ENCODE assay signal across 9 mouse cellular contexts in genomic region chr2:72978473-72978872, GRCm38 (mm10). TPM values are rescaled to one million over a fixed set of nuclear protein-coding genes. Genes with fewer than 3 reads are reported as not detected.
DNase-seq lines count a peak whose midpoint lies in the region; ATAC-seq and TF ChIP-seq lines count a peak whose summit lies in the region.
"Had no signal": no experiment of that assay in that cellular context is flagged by ENCODE, and none has a peak within 500 bp of the region (broad histone marks: within the 10 kb centered on the region; RNA-seq: fewer than 3 reads in every experiment).

No protein-coding gene starts in this region.

- no peaks in the 10 kb centered on the region for H3K9me3 ChIP-seq in heart, postnatal 0 days (replicated peaks; ENCODE audit: control insufficient read depth, low read length)
- no peaks in the 10 kb centered on the region for H3K9me3 ChIP-seq in limb, embryonic 15.5 days
- no peaks in the 10 kb centered on the region for H3K9me3 ChIP-seq in neural tube, embryonic 13.5 days

- peaks cover 2% of the 10 kb centered on the region; the same call in 1 of the 2 replicates for H3K4me1 ChIP-seq in cerebellum, adult 2 months (ENCODE audit: control insufficient read depth, insufficient read depth, low read length)
- H3K4me1 ChIP-seq in heart, postnatal 0 days (ENCODE audit: control insufficient read depth, insufficient read depth) = peaks cover 23% of the 10 kb centered on the region
- H3K4me1 ChIP-seq in limb, embryonic 15.5 days = peaks cover 12% of the 10 kb centered on the region
- H3K4me1 ChIP-seq in neural tube, embryonic 13.5 days (replicated peaks) = peaks cover 40% of the 10 kb centered on the region

- under 1% methylated on average over 38 of the region's 38 CpGs for WGBS in cerebellum, adult 2 months
- WGBS in heart, postnatal 0 days = under 1% methylated on average over 33 of the region's 38 CpGs
- under 1% methylated on average over 23 of the region's 38 CpGs for WGBS in limb, embryonic 15.5 days
- under 1% methylated on average over 38 of the region's 38 CpGs for WGBS in neural tube, embryonic 13.5 days

- TF ChIP-seq EP300 in heart, postnatal 0 days (IDR thresholded peaks at IDR 0.05; ENCODE audit: low read depth) = no peak

- H3K9ac ChIP-seq in heart, postnatal 0 days (replicated peaks; ENCODE audit: low read depth, low read length) = peak overlapping the region; percentile 99
- peak overlapping the region; percentile 100 for H3K9ac ChIP-seq in limb, embryonic 15.5 days
- peak overlapping the region; percentile 100 for H3K9ac ChIP-seq in neural tube, embryonic 13.5 days

- H3K27ac ChIP-seq in cerebellum, adult 2 months (ENCODE audit: insufficient read depth, low read length) = peak overlapping the region; percentile 77; the same call in 1 of the 2 replicates
- peak overlapping the region; percentile 100 for H3K27ac ChIP-seq in heart, postnatal 0 days (ENCODE audit: low read depth)
- H3K27ac ChIP-seq in limb, embryonic 15.5 days = peak overlapping the region; percentile 100
- H3K27ac ChIP-seq in neural tube, embryonic 13.5 days (replicated peaks) = peak overlapping the region; percentile 100

- no peaks in the 10 kb centered on the region for H3K27me3 ChIP-seq in cerebellum, adult 2 months (ENCODE audit: control insufficient read depth, insufficient read depth, low read length)
- H3K27me3 ChIP-seq in heart, postnatal 0 days (ENCODE audit: control insufficient read depth, insufficient read depth, low read length) = no peaks in the 10 kb centered on the region
- H3K27me3 ChIP-seq in limb, embryonic 15.5 days = no peaks in the 10 kb centered on the region
- no peaks in the 10 kb centered on the region for H3K27me3 ChIP-seq in neural tube, embryonic 13.5 days

- no peak for TF ChIP-seq POLR2A in cerebellum, adult 2 months (IDR thresholded peaks at IDR 0.05; ENCODE audit: borderline replicate concordance, insufficient read depth, low read length)

- peak overlapping the region; percentile 87 for H3K4me3 ChIP-seq in cerebellum, adult 2 months (replicated peaks; ENCODE audit: insufficient read depth, low read depth, low read length)
- H3K4me3 ChIP-seq in heart, postnatal 0 days (ENCODE audit: low read depth, low read length) = peak overlapping the region; percentile 95
- peak overlapping the region; percentile 98 for H3K4me3 ChIP-seq in limb, embryonic 15.5 days
- H3K4me3 ChIP-seq in neural tube, embryonic 13.5 days = peak overlapping the region; percentile 100

- no peak for DNase-seq in cerebellum, adult 2 months
- no peak for DNase-seq in cerebellum, adult 8-10 months
- peak; percentile 89 for DNase-seq in CD4-positive, CD25-positive, alpha-beta regulatory T cell, adult 2 months (ENCODE audit: low read depth, low spot score)
- DNase-seq in embryo, embryonic 10 days (ENCODE audit: low spot score) = peak; percentile 78
- DNase-seq in heart, postnatal 0 days (ENCODE audit: low spot score) = peak; percentile 82

- 0 out of 2 replicates have a peak, but pooled peaks cover 8% of the 10 kb centered on the region for H3K36me3 ChIP-seq in heart, postnatal 0 days (replicated peaks; ENCODE audit: control insufficient read depth, insufficient read depth, low read length)
- no peaks in the 10 kb centered on the region for H3K36me3 ChIP-seq in limb, embryonic 15.5 days
- 0 out of 2 replicates have a peak, but pooled peaks cover 5% of the 10 kb centered on the region for H3K36me3 ChIP-seq in neural tube, embryonic 13.5 days

- ATAC-seq in heart, postnatal 0 days (ENCODE audit: insufficient read depth, low read depth) = no peak
- no peak for ATAC-seq in limb, embryonic 15.5 days (ENCODE audit: insufficient number of reproducible peaks, low FRiP score, low TSS enrichment, low read depth)
- peak; percentile 11 for ATAC-seq in neural tube, embryonic 13.5 days (ENCODE audit: low read depth)
- no peak; the same call in 1 of the 2 replicates for ATAC-seq in erythroid progenitor cell, adult 5-6 weeks (replicated peaks; ENCODE audit: low FRiP score, poor library complexity, severe bottlenecking)

- TF ChIP-seq CTCF in cerebellum, adult 2 months (IDR thresholded peaks at IDR 0.05; ENCODE audit: borderline replicate concordance, insufficient read depth, low read depth, low read length) = no peak
- TF ChIP-seq CTCF in heart, postnatal 0 days (IDR thresholded peaks at IDR 0.05; ENCODE audit: low read depth) = peak; percentile 31

- peak overlapping the region; percentile 78 for H3K4me2 ChIP-seq in heart, postnatal 0 days (ENCODE audit: low read depth, low read length)
- H3K4me2 ChIP-seq in limb, embryonic 15.5 days = peak overlapping the region; percentile 47
- H3K4me2 ChIP-seq in neural tube, embryonic 13.5 days = peak overlapping the region; percentile 64

RNA-seq across cellular contexts. Expression of gene Sp3, which starts 1.8 kb away (rescaled TPM):
- polyA plus RNA-seq in cerebellum, adult 2 months (2012; rRNA removed) = 25.9 and 30.6 TPM in 2 replicates
- total RNA-seq in heart, postnatal 0 days (2014; rRNA removed; ENCODE audit: low replicate concordance) = 62.1 and 72.7 TPM in 2 replicates
- 24.7 and 28.3 TPM in 2 replicates for polyA plus RNA-seq in heart, postnatal 0 days (2015; fragmentation: Nextera tagmentation; extraction: Ambion mirVana)
- 52.4 and 60.3 TPM in 2 replicates for polyA plus RNA-seq in limb, embryonic 15.5 days (2015; fragmentation: Nextera tagmentation; extraction: Ambion mirVana)
- 39.7 and 45.1 TPM in 2 replicates for polyA plus RNA-seq in neural tube, embryonic 13.5 days (2015; fragmentation: Nextera tagmentation; extraction: Ambion mirVana)
- total RNA-seq in erythroid progenitor cell, adult 5-6 weeks (2015; ENCODE audit: low replicate concordance) = 188 and 216 TPM in 2 replicates
- total RNA-seq in erythroid progenitor cell, adult 5-6 weeks (2017; ENCODE audit: low replicate concordance) = 249 and 271 TPM in 2 replicates

RNA-seq across cellular contexts. Expression of gene Gm11084, which starts 8.0 kb away (rescaled TPM):
- polyA plus RNA-seq in cerebellum, adult 2 months (2012; rRNA removed) = not detected in 2 replicates
- not detected in 2 replicates for total RNA-seq in heart, postnatal 0 days (2014; rRNA removed; ENCODE audit: low replicate concordance)
- not detected in 2 replicates for polyA plus RNA-seq in heart, postnatal 0 days (2015; fragmentation: Nextera tagmentation; extraction: Ambion mirVana)
- not detected in 2 replicates for polyA plus RNA-seq in limb, embryonic 15.5 days (2015; fragmentation: Nextera tagmentation; extraction: Ambion mirVana)
- polyA plus RNA-seq in neural tube, embryonic 13.5 days (2015; fragmentation: Nextera tagmentation; extraction: Ambion mirVana) = not detected in 2 replicates
- not detected in 2 replicates for total RNA-seq in erythroid progenitor cell, adult 5-6 weeks (2015; ENCODE audit: low replicate concordance)
- total RNA-seq in erythroid progenitor cell, adult 5-6 weeks (2017; ENCODE audit: low replicate concordance) = not detected in 2 replicates
- total RNA-seq: layer of hippocampus, postnatal 25 days had no signal

Comparison
In these comparisons a context has a peak if more than half of its experiments do, and no peak if none do; other contexts are left out.
1. DNase-seq: peak in CD4-positive, CD25-positive, alpha-beta regulatory T cell, adult 2 months (single experiment), embryo, embryonic 10 days (single experiment) and heart, postnatal 0 days (single experiment); none in cerebellum, adult 2 months (0 of 2) and cerebellum, adult 8-10 months (single experiment).
2. Peak in every context shown above with its lines, with median percentiles within 50 percentile points of each other: H3K27ac ChIP-seq, H3K4me3 ChIP-seq, H3K4me2 ChIP-seq and H3K9ac ChIP-seq.